17 mouse cellular contexts compared by ENCODE assay signal in the genomic region with DNA sequence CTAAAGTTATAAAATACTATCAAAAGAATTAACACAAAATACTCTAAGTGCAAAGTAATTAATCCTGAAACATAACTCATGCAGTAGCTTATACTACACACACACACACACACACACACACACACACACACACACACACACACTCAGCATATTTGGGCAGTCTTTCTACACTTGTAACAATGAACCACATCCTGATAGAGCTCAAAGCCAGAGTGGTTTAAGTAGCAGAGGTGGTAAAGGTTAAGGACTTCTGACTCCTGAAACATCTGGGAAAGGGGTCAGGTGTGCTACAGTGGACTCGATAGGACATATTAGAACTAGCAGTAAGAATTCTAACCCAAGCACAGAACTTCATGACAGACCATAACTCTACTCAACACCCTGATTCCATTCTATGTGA.
"Had no signal": no experiment of that assay in that cellular context is flagged by ENCODE, and none has a peak within 500 bp of the region (broad histone marks: within the 10 kb centered on the region; RNA-seq: fewer than 3 reads in every experiment).

No protein-coding gene starts in this region.

- ATAC-seq: hindbrain, postnatal 0 days; intestine, embryonic 15.5 days; intestine, postnatal 0 days had no signal

- DNase-seq: gastrocnemius, adult 2 months; gastrocnemius, postnatal 10 days; gastrocnemius, postnatal 36 days; heart, adult 11 months; heart, adult 2 months; heart, postnatal 14 days; heart, postnatal 36 days; kidney, adult 18-20 months; kidney, adult 8-10 months; kidney, postnatal 10 days; kidney, postnatal 25 days; kidney, postnatal 4 days; liver; liver, embryonic 13.5 days had no signal
